Mouse (Mus musculus): ENCODE results near the gene Insig2.
A peak's percentile ranks its signal among the peaks of the same experiment; 100 is the strongest.

Gene Insig2

DNA sequence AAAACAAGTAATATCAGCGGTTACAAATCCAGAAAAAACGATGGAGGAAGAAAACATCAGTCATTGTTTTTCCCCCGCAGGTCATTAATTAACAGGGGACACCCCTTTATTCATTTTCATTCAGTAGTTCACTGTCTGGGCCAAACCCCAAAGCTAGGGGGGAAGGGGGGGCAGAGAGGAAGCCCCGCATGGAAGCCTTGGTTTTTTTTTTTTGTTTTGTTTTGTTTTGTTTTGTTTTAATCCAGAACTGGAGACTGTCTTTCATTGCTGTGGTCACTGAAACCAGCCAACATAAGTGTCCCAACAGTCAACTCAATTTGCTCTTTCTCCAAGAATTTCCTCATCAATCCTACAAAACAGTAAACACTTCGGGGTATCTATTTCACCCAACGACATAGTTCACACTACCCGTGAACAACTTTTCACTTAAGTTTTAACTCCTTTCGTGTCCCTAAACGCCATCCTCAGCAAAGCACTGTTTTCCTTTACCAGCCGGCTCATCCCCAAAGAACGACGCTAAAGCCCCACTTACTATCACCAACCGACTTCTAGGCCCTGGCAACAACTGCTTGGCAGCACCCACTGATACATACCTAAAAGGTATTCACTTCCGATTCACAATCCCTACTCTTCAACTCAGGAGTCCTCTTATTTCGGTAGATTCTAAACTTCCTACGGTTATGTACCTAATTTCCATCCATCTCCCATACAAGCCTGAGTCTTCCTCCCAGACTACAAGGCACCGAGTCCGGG is 5.6 kb downstream of the Insig2 start:
- peak; percentile 25 for DNase-seq (ENCODE audit: low spot score)

GRCm38 (mm10) chr1:121323501-121323900 is 8.9 kb downstream of the Insig2 start:
- no peak for DNase-seq (ENCODE audit: low spot score)

GRCm38 (mm10) chr1:121314766-121315428 is 17.5 kb downstream of the Insig2 start:
- DNase-seq (ENCODE audit: low spot score): no peak

- no peak for DNase-seq (ENCODE audit: low spot score)
These were observed 19.2 kb downstream of the Insig2 start for GRCm38 (mm10) chr1:121313181-121313580.

DNA sequence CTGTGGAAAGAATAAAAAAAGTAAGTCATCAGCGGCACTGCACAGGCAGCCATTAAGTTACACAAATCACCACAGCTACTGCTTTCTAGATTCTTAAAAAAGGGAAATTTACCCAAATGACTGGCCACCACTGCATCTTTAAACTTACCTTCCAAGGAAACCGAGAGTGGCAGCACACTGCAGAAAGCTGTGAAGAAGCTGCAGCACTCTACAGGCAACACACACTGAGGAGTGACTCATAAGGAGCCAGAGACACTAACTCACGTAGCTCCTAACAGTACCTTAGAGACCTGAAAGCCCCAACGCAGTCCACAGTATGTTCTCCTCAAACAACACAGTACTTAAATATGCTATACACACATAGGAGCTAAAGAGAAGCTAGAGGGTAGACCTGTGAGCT is 20.1 kb downstream of the Insig2 start:
- DNase-seq (ENCODE audit: low spot score): no peak

GRCm38 (mm10) chr1:121296717-121297255 is 35.6 kb downstream of the Insig2 start:
- no peak for DNase-seq (ENCODE audit: low spot score)

DNA sequence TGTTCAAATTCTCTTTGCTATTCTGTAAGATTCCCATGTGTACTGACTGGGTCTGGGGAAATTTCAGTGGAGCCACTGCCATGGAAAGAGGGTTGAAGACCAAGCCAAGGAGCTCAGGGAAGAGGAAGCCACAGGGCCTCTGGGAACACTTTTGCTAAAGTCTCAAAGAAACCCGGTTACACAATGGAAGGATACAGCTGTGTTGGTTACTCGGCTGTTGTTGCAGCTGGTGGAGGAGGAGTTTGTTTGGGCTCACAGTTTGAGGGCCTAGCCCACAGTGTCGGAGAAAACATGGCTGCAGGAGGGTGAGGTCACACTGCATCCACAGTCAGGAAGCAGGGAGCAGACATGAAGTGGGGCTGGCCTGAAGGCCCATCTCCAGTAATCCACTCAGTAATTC is 38.8 kb downstream of the Insig2 start:
- DNase-seq (ENCODE audit: low spot score): no peak

DNA sequence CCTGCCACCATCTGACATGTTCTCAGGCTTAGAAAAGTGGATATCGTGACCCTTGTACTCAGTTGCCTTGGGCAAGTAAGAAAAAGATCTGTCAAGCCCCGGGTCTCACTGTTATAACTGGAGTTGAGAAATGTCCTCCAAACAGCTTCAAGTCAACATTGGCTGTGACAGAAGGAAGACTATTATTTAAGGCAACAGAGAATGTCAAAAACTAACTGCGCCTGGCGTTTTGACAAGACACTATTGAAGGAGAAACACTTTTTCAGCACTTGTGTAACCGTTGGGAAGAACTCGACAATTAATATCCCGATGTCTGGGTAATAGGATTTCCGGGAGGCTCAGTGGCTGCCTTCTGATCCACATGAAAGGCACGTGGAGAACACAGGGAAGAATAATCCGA is 41.5 kb downstream of the Insig2 start:
- no peak for DNase-seq (ENCODE audit: low spot score)

DNA sequence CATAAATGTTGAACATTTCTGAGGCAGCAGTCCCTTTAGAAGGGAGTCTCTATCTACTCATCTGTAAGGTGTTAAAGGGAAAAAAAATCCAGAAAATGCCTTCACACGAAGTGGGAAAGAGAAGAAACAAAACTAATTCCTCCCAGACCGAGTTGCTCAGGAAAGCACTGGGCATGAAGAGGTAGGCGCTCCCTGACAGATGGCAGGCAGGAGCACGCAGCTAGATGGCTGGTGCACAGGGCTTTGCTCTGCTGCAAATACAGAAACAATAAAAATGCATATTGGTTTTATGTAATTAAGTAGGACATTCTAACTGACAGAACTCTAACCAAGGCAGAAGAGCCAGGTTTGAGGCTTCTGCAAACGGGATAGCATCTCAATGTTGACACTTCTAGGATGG is 42.0 kb downstream of the Insig2 start:
- DNase-seq (ENCODE audit: low spot score): no peak

- DNase-seq (ENCODE audit: low spot score): no peak
These were observed 48.2 kb downstream of the Insig2 start for GRCm38 (mm10) chr1:121284197-121284596.

GRCm38 (mm10) chr1:121280501-121280900 is 51.9 kb downstream of the Insig2 start:
- no peak for DNase-seq (ENCODE audit: low spot score)

DNA sequence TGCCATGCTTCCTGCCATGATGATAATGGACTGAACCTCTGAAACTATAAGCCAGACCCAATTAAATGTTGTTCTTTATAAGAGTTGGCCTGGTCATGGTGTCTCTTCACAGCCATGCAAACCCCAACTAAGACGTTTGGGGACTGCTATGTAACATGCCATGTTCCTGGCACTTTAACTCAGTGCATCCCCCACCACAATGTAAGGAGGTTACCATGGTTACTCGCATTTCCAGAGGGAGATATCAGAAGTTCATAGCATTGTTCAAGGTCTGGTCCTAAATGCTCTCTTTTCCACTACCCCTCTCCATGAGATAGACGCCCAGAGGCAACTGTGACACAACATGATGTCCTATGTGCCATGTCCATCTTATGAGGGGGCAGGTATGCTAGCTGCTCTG is 54.0 kb downstream of the Insig2 start:
- no peak for DNase-seq (ENCODE audit: low spot score)

DNA sequence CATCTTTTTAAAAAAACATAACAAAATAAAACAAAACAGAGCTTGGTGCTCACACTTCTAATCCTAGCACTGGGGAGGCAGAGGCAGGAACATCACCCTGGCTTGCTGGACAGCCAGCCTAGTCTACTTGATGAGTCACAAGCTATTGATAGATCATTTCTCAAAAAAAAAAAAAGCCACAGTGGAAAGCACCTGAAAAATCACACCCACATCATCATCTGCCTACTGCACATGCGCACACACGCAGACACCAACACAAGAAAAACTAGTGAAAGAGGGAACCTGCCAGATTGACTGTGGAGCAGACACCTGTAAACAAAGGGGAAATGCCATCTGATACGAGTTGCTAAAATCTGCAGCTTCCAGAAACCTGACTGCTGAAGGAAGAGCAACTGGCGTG is 54.9 kb downstream of the Insig2 start:
- DNase-seq (ENCODE audit: low spot score): no peak

GRCm38 (mm10) chr1:121275961-121276506 is 56.4 kb downstream of the Insig2 start:
- no peak for DNase-seq (ENCODE audit: low spot score)

DNA sequence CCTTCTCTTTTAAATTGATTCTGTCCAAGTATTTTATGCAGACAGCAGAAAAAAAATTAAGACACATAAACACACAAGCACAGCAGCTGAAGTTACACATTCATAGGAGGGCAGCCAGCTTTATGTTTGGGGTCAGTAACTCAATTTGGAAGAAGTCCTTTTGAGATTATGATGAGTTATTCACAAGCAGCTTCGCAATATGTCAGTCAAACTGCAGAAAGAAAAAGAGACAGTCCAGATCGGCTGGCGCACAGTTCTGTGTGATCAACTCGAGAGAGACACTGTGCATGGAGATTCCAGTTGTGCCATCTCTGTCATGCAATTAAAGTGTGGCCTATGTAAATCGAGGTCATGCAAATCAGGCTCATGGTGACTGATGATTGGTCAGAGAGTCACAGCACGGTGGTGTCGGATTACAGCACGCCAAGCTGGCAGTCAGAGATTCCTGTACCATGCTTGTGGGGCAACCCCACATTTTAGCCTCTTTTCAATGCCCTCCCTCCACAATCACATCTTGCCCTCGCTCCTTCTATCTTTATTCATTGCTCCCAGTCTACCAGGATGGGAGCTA is 72.1 kb downstream of the Insig2 start:
- DNase-seq (ENCODE audit: low spot score): no peak
